Mouse (Mus musculus) spleen, embryonic (tissue): ENCODE data around the gene Trip13.

ENCODE experiments used
- CTCF ChIA-PET: fragments of 350-600 bp; sonication (Branson Sonifier 250); formaldehyde crosslinking; loops from one replicate; lab custom pipeline; 2022; lab: Charles Lee

Trip13 gene

GRCm38 (mm10) chr13:73937321-73938176 is at the start of gene Trip13, which contains the start of gene Brd9:
Gene Trip13, minus strand, starts transcription at chr13:73937784.
Gene Brd9, plus strand, starts transcription at chr13:73937811.
- CTCF ChIA-PET = no interaction called here

- CTCF ChIA-PET = no interaction called here
Observed at GRCm38 (mm10) chr13:73976935-73977334, 39.4 kb upstream of the Trip13 start.

- CTCF ChIA-PET = no interaction called here
Observed at GRCm38 (mm10) chr13:73974523-73974922, 36.9 kb upstream of the Trip13 start.

GRCm38 (mm10) chr13:73970545-73971448 is 33.2 kb upstream of the Trip13 start:
- CTCF ChIA-PET = interaction anchor here (0.6 to 1.0 kb wide), 4 partner anchors 8 to 209 kb away, joined by 3 to 12 read pairs (median 6); partner anchors contain the start of gene Zdhhc11

GRCm38 (mm10) chr13:73963551-73963950 is 26.0 kb upstream of the Trip13 start, which contains the start of gene Zdhhc11:
Gene Zdhhc11, plus strand, starts transcription at chr13:73963851.
- CTCF ChIA-PET = interaction anchor here (1.4 kb wide), 1 partner anchor 8 kb away, joined by 3 read pairs; no protein-coding TSS in a partner anchor

- CTCF ChIA-PET = no interaction called here
Observed at GRCm38 (mm10) chr13:73961177-73961576, 23.6 kb upstream of the Trip13 start.

GRCm38 (mm10) chr13:73960117-73960652 is 22.6 kb upstream of the Trip13 start:
- CTCF ChIA-PET = no interaction called here

- CTCF ChIA-PET = no interaction called here
Observed at GRCm38 (mm10) chr13:73955531-73955930, 17.9 kb upstream of the Trip13 start.

GRCm38 (mm10) chr13:73954666-73955065 is 17.1 kb upstream of the Trip13 start:
- CTCF ChIA-PET = no interaction called here

GRCm38 (mm10) chr13:73953551-73954130 is 16.1 kb upstream of the Trip13 start:
- CTCF ChIA-PET = no interaction called here

- CTCF ChIA-PET = interaction anchor here (0.7 kb wide), 1 partner anchor 8 kb away, joined by 5 read pairs; no protein-coding TSS in a partner anchor
Observed at GRCm38 (mm10) chr13:73944606-73945005, 7.0 kb upstream of the Trip13 start.

- CTCF ChIA-PET = interaction anchor here (0.5 to 0.6 kb wide), 2 partner anchors 21 to 641 kb away, joined by 3 to 6 read pairs; no protein-coding TSS in a partner anchor
Observed at GRCm38 (mm10) chr13:73939101-73939500, 1.5 kb upstream of the Trip13 start.

- CTCF ChIA-PET = no interaction called here
Observed at GRCm38 (mm10) chr13:73938177-73938560, 585 bp upstream of the Trip13 start.

- CTCF ChIA-PET = interaction anchor here (0.7 kb wide), 1 partner anchor 538 kb away, joined by 3 read pairs; no protein-coding TSS in a partner anchor
Observed at GRCm38 (mm10) chr13:73936938-73937320, 655 bp downstream of the Trip13 start.

- CTCF ChIA-PET = no interaction called here
Observed at GRCm38 (mm10) chr13:73932201-73932600, 5.4 kb downstream of the Trip13 start.

- CTCF ChIA-PET = no interaction called here
Observed at GRCm38 (mm10) chr13:73913066-73913465, 24.5 kb downstream of the Trip13 start.

GRCm38 (mm10) chr13:73907683-73908412 is 29.7 kb downstream of the Trip13 start:
- CTCF ChIA-PET = no interaction called here

GRCm38 (mm10) chr13:73907136-73907535 is 30.4 kb downstream of the Trip13 start:
- CTCF ChIA-PET = no interaction called here

GRCm38 (mm10) chr13:73897561-73897960 is 40.0 kb downstream of the Trip13 start:
- CTCF ChIA-PET = no interaction called here

- CTCF ChIA-PET = no interaction called here
Observed at GRCm38 (mm10) chr13:73892493-73893178, 44.9 kb downstream of the Trip13 start.
